Mouse (Mus musculus): ENCODE results near the gene Pinlyp.

Pinlyp gene

DNA sequence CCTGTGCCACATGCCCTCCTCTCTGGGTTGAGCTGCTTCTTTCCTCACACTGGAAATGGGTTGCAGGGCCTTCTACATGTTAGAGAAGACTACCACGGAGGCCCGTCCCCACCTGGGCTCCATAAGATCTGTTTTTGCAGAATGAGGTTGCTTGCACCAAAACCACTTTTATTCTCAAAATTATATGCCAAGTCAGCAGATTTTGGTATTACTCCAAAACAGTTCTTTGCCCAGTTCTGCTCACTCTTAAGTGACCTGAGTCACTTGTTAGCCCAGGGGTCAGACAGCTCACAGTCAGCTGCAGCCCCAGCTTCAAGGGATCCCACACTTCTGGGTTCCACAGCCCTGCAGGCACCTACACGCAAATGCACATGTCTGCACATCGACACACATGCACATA is 15.5 kb upstream of the Pinlyp start:
- no peak for DNase-seq

DNA sequence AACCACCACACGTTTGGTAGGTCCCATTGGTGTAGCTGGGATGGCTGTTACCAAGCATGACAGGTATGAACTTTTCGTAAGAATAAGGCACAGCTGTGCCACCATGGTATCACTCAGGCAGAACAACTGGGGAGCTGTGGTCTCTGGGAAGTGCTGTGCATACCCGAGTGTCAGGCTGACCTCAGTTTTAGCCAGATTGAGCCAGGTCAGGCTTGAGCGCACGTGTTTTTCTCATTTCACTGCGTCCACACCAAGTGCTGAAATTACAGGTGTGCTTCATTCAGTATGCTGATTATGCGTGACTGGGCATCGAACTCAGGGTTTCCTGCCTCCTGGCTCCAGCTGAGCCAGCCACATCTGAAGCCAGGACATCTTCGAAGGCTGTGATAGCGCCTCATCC is 9.9 kb upstream of the Pinlyp start:
- no peak for DNase-seq

- DNase-seq, result peak; percentile 92
Observed at GRCm38 (mm10) chr7:24551985-24552759, 6.3 kb upstream of the Pinlyp start.

- no peak for DNase-seq
Observed at GRCm38 (mm10) chr7:24547534-24548036, 1.7 kb upstream of the Pinlyp start.

DNA sequence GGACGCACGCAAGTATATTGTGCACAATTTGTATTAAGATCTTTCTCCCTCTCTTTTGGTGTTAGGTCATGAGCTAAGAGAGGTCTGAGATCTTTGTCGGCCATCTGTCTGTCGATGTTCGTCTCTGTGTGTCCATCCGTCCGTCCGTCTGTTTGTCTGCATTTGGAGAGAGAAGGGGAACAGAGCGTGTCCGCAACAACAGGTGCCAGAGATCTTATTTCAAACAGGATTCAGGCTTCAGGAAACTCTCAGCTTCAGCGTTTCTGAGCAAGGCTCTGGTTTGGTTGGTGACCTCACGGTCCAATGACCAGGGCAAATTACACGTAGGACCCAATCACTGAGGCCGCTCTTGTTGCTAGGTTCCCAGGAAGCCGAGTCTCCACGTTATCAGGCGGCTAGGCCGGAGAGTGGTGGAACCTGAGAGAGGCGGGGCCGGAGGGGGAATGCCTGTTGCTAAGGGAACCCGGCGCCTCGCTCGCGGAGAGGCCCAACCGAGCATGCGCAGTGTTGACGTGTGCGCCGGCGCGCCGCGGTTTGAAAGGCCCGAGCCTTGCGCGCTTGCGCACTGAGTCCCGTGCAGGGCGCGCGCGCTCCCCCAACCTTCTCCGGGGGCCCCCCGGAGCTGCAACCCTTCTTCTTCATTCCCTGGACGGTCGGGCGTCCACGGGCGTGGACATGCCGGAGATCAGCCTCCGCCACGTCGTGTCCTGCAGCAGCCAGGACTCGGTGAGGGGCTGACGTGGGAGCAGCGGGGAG is 894 bp upstream of the Pinlyp start:
- DNase-seq, result peak; percentile 100

DNA sequence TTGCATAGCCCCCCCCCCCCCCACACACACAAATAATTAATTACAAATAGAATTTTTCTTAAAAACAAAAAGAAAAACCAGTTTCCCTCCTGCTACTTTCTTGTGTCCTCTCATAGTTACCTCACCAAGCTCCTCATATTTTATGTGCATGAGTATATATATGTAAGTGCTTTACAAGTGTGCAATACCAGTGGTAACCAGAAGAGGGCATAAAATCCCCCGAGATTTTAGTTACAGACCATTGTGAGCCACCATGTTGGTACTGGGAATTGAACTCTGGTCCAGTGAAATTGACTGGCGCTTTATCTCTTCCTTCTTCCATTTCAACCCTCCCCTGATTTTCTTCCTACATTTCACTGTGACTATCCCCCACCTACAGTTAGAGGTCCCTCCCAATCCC is 1.4 kb downstream of the Pinlyp start:
- DNase-seq, result no peak

GRCm38 (mm10) chr7:24539686-24540085 is 6.2 kb downstream of the Pinlyp start:
- no peak for DNase-seq

- no peak for DNase-seq
Observed at GRCm38 (mm10) chr7:24538701-24539100, 7.2 kb downstream of the Pinlyp start.

DNA sequence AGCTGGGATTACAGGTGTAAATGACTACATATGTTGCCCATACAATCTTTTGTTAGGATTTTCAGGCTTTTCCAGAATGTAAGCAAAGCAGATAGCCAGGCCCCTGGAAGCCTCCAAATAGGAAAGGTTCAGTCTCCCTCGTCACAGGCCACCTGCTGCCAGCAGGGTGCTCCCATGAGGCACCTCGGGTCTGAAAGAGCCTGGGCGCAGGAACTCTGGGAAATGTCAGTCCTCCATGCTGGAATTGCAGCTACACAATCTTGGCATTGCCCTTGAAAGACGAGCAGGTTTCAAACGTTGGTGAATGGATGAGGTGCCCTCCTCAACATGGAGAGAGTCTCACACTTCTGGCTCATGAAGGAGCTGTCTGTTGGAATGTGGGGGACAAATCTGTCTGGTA is 7.8 kb downstream of the Pinlyp start:
- no peak for DNase-seq

- no peak for DNase-seq
Observed at GRCm38 (mm10) chr7:24537591-24537990, 8.3 kb downstream of the Pinlyp start.

DNA sequence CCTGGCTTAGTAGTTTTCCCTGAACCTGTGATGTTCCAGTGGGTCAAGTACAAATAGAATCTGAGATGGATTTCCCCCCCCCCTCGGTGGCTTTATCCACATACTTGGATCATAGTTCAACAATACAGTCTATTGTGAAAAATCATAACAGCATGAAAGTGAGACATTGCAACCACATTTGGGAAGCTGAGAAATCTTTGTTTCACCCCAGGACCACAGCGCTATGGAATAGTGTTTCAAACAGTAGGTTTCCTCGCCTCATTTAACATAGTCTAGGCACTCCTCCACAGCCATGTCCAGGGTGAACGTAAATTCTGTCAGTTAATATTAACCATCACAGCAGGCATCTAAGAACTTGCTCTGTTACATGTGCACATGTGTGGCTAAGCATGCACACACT is 8.8 kb downstream of the Pinlyp start:
- no peak for DNase-seq

- no peak for DNase-seq
Observed at GRCm38 (mm10) chr7:24534301-24534700, 11.6 kb downstream of the Pinlyp start.

- no peak for DNase-seq
Observed at GRCm38 (mm10) chr7:24533806-24534205, 12.1 kb downstream of the Pinlyp start.

DNA sequence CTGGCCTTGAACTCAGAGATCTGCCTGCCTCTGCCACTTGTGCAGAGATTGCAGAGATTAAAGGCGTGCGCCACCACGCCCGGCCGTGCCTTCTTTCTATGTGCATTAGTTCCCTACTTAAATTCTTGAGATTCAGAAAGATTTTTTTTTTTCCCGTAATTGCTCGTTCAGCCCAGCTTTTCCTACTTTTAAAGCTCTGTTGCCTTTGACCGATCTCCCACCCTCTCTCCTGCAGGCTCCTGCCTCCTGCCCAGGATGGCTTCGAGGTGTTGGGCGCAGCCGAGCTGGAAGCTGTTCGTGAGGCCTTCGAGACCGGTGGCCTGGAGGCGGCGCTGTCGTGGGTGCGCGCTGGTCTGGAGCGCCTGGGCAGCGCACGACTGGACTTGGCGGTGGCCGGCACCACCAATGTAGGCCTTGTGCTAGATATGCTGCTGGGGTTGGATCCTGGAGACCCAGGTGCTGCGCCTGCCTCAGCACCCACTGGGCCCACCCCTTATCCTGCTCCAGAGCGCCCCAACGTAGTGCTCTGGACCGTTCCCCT is 12.8 kb downstream of the Pinlyp start:
- no peak for DNase-seq

- peak; percentile 96 for DNase-seq
Observed at GRCm38 (mm10) chr7:24531211-24531971, 14.5 kb downstream of the Pinlyp start.

GRCm38 (mm10) chr7:24530062-24530931 is 15.6 kb downstream of the Pinlyp start, which contains the start of gene Irgq:
TSS of gene Irgq (plus strand) at chr7:24530689.
- peak; percentile 100 for DNase-seq

DNA sequence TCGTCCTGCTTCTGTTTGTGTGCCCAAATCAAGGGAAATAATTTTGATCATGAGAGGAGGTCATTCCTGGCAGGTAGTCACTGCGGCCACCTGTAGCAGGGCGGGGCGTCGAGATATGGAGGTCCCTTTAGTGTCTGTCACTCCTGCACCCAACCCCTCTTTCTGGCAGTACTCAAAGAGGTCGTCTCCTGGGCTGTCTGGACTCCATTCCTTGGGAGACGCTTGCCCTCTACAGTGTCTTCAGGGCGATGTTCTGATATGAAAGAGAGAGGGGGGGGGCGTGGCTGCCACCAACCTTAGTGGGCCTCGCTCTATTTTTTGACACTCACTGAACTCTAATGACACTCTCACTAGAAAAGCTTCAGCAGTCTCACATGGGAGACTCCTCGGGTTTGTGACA is 16.3 kb downstream of the Pinlyp start:
- DNase-seq, result peak; percentile 93

GRCm38 (mm10) chr7:24528861-24529260 is 17.1 kb downstream of the Pinlyp start:
- no peak for DNase-seq

DNA sequence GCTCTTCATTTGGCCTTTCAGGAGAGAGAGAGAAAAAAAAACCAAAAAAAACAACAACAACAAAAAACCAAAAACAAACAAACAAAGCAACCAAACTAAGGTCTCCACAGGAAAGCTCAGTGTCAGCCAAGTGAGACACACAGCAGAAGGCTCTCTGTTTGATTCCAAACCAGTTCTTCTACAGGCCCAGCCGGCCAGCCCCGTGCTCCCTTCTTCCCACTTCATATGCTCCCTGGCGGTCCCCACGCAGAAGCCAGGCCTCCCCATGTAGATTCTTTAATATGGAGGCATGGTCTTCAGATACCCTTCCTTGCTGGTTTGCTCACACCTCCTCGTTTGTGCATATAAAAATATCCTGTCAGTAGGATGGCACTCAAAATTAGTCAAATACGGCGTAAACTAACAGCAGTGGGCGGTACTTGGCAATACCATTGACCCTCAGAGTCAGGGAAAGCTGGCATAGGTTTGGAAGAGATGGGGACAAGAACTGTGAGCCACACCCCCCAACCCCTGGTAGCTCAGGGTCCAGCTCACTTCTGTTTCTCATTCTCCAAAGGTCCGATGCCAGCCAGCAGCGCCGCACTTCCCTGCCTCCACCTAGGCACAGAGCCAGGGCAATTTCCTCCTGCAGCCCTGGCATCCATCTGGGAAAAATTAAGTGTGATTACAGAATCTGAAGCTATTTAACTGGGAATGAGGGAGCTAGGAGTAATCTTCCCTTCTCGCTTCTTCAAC is 20.1 kb downstream of the Pinlyp start:
- DNase-seq, result no peak

DNA sequence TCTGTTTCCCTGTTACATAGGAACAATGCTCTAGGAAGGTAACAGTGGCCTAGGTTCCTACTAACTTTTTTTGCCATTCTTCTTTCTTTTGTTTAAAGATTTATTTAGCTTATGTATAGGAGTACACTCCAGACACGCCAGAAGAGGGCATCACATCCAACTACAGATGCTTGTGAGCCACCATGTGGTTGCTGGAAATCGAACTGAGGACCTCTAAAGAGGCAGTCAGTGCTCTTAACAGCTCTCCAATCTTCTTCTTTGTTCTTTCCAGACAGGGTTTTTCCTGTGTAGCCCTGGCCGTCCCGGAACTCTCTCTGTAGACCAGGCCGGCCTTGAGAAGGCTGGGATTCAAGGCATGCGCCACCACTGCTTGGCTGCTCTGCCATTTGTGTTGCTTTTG is 20.9 kb downstream of the Pinlyp start:
- DNase-seq, result no peak

GRCm38 (mm10) chr7:24523723-24524122 is 22.2 kb downstream of the Pinlyp start:
- DNase-seq, result no peak

Measured in heart, adult 11 months (tissue).